Mouse (Mus musculus) frontal cortex, postnatal 14 days (tissue): ENCODE results near the gene Mmd2.
A peak's percentile ranks its signal among the peaks of the same experiment; 100 is the strongest.

ENCODE experiments used
- DNase-seq, 2 experiments: peaks; one replicate each; pipeline ENCODE4 v3.0.0; 2022; ENCODE audit warnings: low spot score in 2 of 2

Mmd2 gene

GRCm38 (mm10) chr5:142608259-142608988 lies at the start of gene Mmd2:
Gene Mmd2, minus strand, starts transcription at chr5:142608800.
- DNase-seq: peak; percentile 54

DNA sequence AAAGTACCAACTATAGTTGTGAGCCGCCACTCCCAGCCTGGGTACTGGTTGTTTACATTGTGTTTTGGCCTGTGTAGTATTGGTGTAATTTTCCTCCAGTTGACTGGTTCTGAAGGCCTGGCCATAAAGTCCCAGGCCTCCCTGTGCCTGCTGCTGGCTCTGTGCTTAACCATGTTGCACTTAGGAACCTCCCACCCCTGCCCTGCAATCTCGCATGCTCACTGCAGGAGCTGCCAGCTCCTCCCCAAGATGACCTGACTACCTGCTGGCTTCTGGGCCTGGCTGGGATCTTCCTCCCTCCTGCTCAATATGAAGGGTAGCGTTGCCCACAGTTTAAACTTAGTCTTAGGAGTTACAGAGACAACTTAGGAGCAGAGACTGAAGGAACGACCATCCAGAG lies 43.7 kb upstream of the Mmd2 start:
- no peak for DNase-seq

- DNase-seq: no peak
Observed at GRCm38 (mm10) chr5:142650794-142651497, 42.3 kb upstream of the Mmd2 start.

- DNase-seq: no peak
Observed at GRCm38 (mm10) chr5:142650390-142650789, 41.8 kb upstream of the Mmd2 start.

DNA sequence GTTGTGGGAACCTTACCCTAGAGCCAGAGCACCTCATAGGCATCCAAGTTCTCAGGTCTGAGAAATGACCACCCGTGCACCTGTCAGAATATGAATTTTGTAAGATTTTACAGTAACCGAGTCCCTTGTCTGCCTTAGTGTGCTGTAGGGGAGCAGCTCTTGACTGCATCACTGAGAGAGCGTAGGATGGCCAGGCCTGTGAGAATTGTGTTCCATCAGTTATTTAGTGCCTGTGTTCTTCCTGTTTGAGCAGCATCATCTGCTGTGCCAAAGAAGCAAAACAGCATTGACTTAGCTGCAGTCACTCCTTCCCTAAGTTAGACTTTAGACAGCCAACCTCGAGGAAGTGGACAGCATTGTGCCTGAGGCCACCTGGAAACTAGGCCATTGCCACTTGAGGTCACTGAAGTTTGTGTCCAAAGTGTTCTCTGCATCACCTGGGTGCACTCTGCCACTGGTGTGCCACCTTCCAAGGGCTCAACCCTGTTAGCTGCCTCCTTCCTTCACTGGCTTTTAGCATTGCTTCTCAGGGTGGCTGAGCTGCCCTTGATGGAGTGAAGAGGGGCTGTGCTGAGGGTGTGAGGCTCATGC lies 41.0 kb upstream of the Mmd2 start:
- no peak for DNase-seq

DNA sequence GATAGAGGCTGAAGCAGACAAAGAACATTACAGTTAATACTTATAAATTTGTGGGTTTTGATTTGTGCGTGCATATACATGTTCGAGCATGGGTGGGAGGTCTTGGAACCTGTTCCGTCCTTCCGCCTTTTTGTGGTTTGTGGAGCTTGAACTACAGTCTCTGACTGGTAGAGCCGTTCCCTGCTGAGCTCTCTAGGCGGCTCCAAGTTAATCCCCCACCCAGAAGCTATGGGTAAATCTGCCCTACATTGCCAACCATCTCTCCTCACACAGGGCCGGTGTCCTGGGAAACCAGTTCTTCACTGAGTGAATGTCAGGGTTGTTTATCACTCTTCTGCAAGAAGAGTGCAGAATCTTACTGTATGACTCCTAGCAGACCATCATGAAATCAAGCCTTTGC lies 39.6 kb upstream of the Mmd2 start:
- no peak for DNase-seq

DNA sequence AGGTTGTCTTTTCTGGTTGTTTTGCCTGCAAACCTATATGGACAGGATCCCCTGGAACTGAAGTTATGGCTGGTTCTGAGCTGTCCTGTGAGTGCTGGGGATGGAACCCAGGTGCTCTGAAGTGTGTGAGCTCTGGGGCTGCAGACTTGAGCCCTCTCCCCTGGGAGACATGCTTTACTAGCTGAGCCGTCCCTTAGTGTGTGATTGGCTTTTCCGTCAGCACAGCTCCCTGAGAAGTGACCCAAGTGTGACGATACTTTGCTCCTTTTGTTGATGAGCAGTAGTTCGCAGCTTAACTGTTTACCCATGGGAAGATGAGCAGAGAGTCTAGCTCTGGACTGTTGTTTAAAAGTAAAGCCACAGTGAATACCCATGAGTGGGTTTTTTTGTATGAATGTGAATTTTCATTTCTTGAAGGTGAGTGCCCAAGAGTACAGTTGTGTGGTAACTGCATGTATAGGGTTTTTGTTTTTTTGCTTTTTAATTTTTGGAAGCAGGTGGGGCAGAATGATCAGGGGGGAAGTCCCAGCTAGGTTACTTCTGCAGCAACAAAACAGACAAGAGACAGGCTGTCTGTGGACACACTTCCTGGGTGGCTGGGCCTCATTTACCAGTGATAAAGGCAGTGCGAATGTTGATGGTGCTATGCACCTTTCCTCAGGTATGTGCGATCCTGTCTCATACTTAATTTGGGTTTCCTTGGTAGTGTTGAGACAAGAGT lies 32.9 kb upstream of the Mmd2 start:
- DNase-seq: no peak

GRCm38 (mm10) chr5:142640088-142640487 lies 31.5 kb upstream of the Mmd2 start:
- DNase-seq: no peak

GRCm38 (mm10) chr5:142637823-142638222 lies 29.2 kb upstream of the Mmd2 start:
- no peak for DNase-seq

GRCm38 (mm10) chr5:142630224-142630623 lies 21.6 kb upstream of the Mmd2 start:
- no peak for DNase-seq

DNA sequence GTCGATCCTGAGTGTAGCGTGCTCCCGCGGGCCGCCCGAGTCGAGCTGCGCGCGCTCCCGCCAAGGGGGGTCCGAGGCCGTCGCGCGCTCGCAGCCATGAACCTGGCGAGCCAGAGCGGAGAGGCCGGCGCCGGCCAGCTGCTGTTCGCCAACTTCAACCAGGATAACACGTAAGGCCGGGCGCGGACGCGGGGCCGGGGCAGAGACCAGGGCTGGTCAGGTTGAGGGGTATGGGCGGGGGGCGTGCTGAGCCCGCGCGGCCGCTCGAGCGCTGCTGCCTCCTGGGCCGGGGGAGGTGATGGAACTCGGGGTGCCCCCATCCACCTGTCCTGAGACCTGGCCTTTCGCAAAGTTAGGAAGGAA lies 21.0 kb upstream of the Mmd2 start:
- no peak for DNase-seq

DNA sequence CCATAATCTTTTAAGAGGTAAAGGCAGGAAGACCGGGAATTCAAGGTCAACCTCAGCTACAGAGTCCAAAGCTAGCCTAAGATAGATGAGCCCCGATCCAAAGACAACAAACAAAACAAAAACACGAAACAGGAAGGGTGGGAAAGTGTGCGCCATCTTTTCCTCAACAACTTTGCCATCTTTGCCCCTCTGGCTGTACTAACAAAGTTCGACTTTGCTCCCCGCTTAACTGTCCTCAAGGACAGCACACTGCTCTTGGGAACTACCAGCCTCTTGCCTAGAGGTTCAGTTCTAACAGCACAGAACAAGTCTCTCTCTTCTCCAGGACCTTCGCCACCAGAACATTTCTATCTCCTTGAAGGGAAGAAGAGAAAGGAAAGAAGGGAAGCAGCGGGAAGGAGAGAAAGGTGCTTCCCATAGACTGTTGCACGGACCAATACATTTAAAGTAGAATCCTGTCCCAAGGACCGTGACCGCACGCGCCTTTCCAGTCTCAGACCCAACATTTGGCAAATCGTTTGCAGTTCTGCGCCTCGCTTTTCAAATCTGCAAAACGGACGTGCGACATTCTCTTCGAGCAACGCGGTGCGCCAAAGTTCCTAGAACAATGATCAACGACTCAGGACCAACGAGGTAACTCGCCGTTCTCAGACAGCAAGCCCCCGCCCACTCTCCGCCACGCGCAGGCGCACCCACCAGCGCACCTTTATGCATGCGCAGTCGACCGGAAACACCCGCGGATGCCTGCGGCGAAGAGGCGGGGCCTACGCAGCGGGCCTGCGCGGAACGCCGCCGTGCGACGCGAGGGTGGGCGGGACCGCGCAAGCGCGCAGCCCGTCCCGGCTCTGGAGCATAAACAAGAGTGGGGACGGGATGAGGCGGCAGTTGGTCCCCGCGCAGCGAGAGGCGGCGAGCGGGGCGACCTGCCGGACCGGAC lies 20.4 kb upstream of the Mmd2 start:
- DNase-seq: peak; percentile 91 to 95

- no peak for DNase-seq
Observed at GRCm38 (mm10) chr5:142627398-142627797, 18.8 kb upstream of the Mmd2 start, which contains the start of gene Wipi2. Gene Wipi2, plus strand, starts transcription at chr5:142627698.

DNA sequence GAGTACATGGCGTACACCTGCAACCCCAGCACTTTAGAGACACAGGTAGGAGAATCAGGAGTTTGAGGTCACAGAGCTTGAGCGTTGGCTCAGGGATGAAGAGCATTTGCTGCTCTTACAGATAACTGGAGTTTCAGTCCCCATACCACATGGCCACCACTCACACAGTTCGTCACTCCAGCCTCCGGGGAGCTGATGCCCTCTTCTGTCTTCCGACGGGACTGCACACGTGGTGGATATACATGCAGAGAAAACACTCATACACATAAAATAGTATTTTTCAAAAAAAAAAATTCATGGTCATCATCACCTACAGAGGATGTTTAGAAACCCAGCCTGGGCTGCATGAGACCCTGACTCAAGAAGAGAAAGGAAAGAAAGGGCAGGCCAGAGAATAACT lies 14.5 kb upstream of the Mmd2 start:
- DNase-seq: no peak

DNA sequence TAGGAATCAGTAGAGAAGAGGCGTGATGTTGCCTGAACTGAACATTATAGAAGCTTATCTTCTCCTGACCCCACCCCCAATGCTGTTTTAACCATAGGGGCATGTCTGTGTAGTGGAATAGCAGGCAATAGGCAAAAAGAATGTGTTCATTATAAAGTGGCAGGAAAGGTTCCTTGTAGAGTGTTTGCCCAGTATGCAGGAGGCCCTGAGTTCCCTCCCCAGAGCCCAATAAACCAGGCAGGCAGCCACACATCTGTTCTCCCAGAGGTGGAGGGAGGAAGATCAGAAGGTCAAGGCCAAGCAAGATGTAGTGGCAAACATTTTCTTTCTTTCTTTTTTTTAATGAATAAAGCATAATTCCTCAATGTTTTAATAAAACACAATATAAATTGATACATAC lies 13.5 kb upstream of the Mmd2 start:
- no peak for DNase-seq

DNA sequence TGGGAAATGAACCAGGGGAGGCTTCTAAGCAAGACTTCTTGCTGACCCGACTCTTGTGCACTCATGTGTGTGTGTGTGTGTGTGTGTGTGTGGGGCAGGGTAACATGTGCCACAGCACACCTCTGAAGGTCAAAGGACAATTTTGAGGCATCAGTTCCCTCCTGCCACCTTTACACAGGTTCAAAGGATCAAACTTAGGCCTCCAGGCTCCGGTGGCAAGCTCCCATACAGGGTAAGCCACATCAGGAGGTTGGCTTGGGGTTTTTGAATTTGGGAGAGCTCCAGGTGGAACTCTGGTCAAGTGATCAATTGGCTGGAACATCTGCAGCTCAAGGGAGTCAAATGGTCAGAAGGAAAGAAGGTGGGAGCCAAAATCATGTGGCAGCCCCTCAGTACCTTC lies 12.8 kb upstream of the Mmd2 start:
- DNase-seq: no peak

- peak in 1 of 2 experiments; percentile 59 for DNase-seq
Observed at GRCm38 (mm10) chr5:142619866-142620265, 11.3 kb upstream of the Mmd2 start.

GRCm38 (mm10) chr5:142616326-142616725 lies 7.7 kb upstream of the Mmd2 start:
- DNase-seq: no peak

- DNase-seq: no peak
Observed at GRCm38 (mm10) chr5:142615638-142616037, 7.0 kb upstream of the Mmd2 start.

DNA sequence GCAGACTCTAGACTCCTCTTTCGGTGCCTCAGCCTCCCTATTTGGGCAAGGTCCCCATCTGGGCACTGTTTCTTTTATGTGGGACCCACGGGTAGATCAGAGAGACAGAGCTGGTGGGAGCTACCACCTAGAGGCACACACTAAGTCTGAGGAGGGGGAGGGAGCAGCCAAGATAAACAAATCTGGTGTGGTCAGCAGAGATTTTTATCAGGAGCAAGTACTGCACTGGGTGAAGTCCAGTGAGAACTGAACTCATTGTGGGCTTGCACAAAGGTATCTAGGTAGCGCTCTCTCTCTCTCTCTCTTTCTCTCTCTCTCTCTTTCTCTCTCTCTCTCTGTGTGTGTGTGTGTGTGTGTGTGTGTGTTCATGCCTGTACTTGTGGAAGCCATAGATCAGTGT lies 5.9 kb upstream of the Mmd2 start:
- no peak for DNase-seq

DNA sequence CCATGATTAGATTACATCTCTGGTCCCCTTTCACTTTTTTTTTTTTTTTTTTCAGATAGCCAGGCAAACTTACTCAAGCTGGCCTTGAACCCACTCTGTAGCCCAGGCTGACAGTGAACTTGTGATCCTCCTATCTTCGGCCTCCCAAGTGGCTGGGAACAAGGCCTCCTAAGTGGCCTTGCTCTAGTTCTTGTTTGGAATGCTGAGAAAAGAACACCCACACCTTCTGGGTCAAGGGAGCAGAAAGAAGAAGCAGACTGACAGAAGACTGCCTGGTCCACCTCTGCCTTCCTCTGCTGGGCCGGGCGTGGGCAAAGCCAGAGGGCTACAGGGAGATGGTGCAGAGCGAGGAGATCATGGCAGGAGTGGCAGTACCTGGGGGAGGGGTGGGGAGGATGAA lies 1.8 kb upstream of the Mmd2 start:
- DNase-seq: no peak
